Mouse (Mus musculus): ENCODE measurements around the gene Gm8453. TPM values are rescaled to one million over a fixed set of nuclear protein-coding genes. Genes with fewer than 3 reads are reported as not detected.

The Gm8453 gene
- total RNA-seq (2023), result not detected

DNA sequence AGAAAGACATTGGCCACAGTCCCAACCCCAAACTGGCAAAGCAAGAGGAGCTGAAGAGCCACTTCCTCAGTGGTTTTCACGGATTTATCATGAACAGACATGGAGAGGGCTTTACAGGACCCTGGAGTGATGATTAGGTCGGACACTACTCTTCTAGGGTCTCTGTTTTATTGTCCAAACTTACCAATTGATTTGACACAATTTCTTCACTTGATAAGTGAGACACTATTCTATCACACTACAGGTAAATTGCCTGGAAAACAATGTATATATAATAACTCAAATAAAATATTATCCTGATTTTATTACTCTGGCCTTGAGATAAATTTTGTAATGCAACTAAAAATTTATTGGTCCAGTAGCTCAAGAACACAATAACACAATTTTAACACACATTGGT lies at the start of gene Gm8453:
TSS of gene Gm8453 (minus strand) at position 101 of the 400 bp plus-strand sequence.

DNA sequence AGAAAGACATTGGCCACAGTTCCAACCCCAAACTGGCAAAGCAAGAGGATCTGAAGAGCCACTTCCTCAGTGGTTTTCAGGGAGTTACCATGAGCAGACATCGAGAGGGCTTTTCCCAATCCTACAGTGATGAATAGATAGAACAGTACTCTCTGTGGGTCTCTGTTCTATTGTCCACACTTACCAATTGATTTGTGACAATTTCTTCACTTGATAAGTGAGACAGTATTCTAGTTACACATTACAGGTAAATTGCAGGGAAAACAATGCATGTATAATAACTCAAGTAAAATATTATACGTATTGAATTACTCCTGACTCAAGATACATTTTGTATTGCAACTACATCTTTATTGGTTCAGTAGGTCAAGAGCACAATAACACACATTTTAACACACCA lies 28.1 kb downstream of the Gm8453 start, which contains the start of gene Gm8653:
TSS of gene Gm8653 (minus strand) at position 101 of the 400 bp plus-strand sequence.

DNA sequence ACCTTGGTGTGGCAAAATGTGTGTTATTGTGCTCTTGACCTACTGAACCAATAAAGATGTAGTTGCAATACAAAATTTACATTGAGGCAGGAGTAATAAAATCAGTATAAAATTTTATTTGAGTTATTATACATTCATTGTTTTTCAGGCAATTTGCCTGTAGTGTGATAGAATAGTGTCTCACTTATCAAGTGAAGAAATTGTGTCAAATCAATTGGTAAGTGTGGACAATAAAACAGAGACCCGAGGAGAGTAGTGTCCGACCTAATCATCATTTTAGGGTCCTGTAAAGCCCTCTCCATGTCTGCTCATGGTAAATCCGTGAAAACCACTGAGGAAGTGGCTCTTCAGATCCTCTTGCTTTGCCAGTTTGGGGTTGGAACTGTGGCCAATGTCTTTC lies 40.2 kb downstream of the Gm8453 start, which contains the start of gene Vmn1r143:
TSS of gene Vmn1r143 (plus strand) at position 301 of the 400 bp plus-strand sequence.

Other genes with a start within 250 kb of the Gm8453 start
- gene Vmn1r137, start 234.9 kb downstream of the Gm8453 start, total RNA-seq (2023), result not detected
- not detected for gene Vmn1r138, start 200.6 kb downstream of the Gm8453 start, total RNA-seq (2023)
- gene Gm6176, start 173.2 kb downstream of the Gm8453 start, total RNA-seq (2023), result not detected
- gene Vmn1r139, start 160.4 kb downstream of the Gm8453 start, total RNA-seq (2023), result not detected
- not detected for gene Gm16451, start 111.2 kb downstream of the Gm8453 start, total RNA-seq (2023)
- gene Gm10666, start 94.7 kb downstream of the Gm8453 start, total RNA-seq (2023), result not detected
- gene Vmn1r142, start 65.4 kb downstream of the Gm8453 start, total RNA-seq (2023), result not detected
- gene Vmn1r143, start 40.1 kb downstream of the Gm8453 start, total RNA-seq (2023), result not detected
- gene Gm8653, start 28.2 kb downstream of the Gm8453 start, total RNA-seq (2023), result not detected
- not detected for gene Gm4187, start 100.2 kb upstream of the Gm8453 start, total RNA-seq (2023)
- not detected for gene Gm8660, start 141.6 kb upstream of the Gm8453 start, total RNA-seq (2023)
- gene Vmn1r148, start 184.1 kb upstream of the Gm8453 start, total RNA-seq (2023), result not detected
- gene Vmn1r149, start 208.7 kb upstream of the Gm8453 start, total RNA-seq (2023), result not detected
- gene Gm10665, start 234.6 kb upstream of the Gm8453 start, total RNA-seq (2023), result not detected